Comparison of ENCODE assay signal across 18 mouse cellular contexts in the genomic region with DNA sequence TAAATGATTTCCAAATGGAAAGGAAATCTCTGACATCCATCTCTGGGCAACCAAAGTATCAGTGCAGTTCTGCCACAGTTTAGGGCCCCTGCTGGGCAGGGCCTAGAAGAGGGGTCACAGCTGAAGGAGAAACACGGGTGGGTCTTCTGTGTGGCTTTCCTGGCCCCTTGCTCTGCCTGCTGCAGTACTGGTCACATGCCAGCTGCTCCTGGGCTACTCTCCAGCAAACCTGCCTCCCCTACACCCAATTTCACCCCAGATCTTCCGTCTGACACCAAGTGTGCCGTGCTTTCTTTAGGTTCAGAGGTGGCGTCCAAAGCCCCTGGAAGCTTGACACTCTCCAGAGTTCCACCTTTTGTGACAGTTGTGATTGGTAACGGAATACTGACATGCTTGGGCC. TPM values are rescaled to one million over a fixed set of nuclear protein-coding genes. Genes with fewer than 3 reads are reported as not detected.
"Had no signal": no experiment of that assay in that cellular context is flagged by ENCODE, and none has a peak within 500 bp of the region (broad histone marks: within the 10 kb centered on the region; RNA-seq: fewer than 3 reads in every experiment).

No protein-coding gene starts in this region.

- H3K4me1 ChIP-seq: neural tube, embryonic 12.5 days; neural tube, embryonic 13.5 days; neural tube, embryonic 15.5 days; stomach, embryonic 15.5 days had no signal

- H3K27ac ChIP-seq: neural tube, embryonic 12.5 days; neural tube, embryonic 13.5 days; neural tube, embryonic 15.5 days; stomach, embryonic 15.5 days; stomach, postnatal 0 days had no signal

- H3K36me3 ChIP-seq: neural tube, embryonic 12.5 days; neural tube, embryonic 13.5 days; neural tube, embryonic 15.5 days; stomach, embryonic 15.5 days had no signal

- DNase-seq: retina, postnatal 1 day; right cerebral cortex, adult 18-20 months; right cerebral cortex, postnatal 14 days; right cerebral cortex, postnatal 25 days; right cerebral cortex, postnatal 4 days; spleen, adult 18-20 months; thymus, adult 18-20 months; thymus, adult 2 months; thymus, postnatal 14 days; thymus, postnatal 25 days; thymus, postnatal 36 days; thymus, postnatal 4 days had no signal

- H3K4me3 ChIP-seq: neural tube, embryonic 12.5 days; neural tube, embryonic 13.5 days; neural tube, embryonic 15.5 days; stomach, embryonic 15.5 days had no signal

- H3K27me3 ChIP-seq: neural tube, embryonic 12.5 days; neural tube, embryonic 13.5 days; neural tube, embryonic 15.5 days; stomach, embryonic 15.5 days had no signal

RNA-seq across cellular contexts. Expression of a gene that starts 26.6 kb away (rescaled TPM):
- total RNA-seq: neutrophil, adult 5-6 weeks had no signal
